ENCODE assay signal across 8 mouse cellular contexts in the genomic region with DNA sequence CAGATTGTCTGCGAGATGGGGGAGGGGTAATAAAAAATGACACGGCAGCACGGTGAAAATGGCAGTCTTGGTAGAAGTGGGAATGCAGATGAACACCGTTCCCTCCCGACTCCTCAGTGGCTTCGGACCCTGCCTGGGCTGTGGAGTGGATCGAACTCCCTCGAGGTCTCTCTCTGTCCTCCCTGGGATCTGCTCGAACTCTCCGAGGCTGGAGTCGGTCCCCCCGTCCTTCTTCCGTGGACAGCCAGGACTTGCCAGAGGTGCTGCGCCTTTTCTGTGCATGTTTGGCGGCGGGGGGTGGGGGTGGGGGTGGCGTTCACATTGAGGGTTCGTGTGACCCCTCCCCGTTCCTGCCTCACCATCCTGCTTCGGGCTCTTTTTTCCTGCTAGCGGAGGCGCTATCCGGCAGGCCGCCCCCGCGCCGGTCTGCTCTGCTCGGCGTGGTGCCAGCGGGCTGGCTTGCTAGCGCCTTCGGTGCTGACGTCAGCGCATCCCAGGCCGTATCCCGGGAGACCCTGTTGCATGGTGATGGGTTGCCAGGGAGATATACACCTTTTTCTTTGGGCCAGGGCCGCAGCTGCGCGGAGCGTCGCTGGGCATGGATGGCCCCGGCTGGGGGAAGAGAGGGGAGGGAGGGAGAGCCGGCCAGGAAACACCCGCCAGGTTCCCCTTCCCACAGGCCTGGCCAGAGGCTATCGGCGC. TPM values are rescaled to one million over a fixed set of nuclear protein-coding genes. Genes with fewer than 3 reads are reported as not detected.
A peak's percentile ranks its signal among the peaks of the same experiment; 100 is the strongest.
DNase-seq lines count a peak whose midpoint lies in the region; ATAC-seq and TF ChIP-seq lines count a peak whose summit lies in the region.

No protein-coding gene starts in this region.

- H3K4me3 ChIP-seq in gastrocnemius, adult 2 months = peak overlapping the region; percentile 75
- peak overlapping the region; percentile 41 for H3K4me3 ChIP-seq in hindbrain, embryonic 14.5 days (replicated peaks; ENCODE audit: low read length)
- H3K4me3 ChIP-seq in lung, embryonic 15.5 days = peak overlapping the region; percentile 28

- no peak for TF ChIP-seq CTCF in gastrocnemius, adult 2 months (IDR thresholded peaks at IDR 0.05)

- H3K27ac ChIP-seq in gastrocnemius, adult 2 months = peak overlapping the region; percentile 95
- peak overlapping the region; percentile 86 for H3K27ac ChIP-seq in hindbrain, embryonic 14.5 days
- no peak overlapping the region for H3K27ac ChIP-seq in lung, embryonic 15.5 days

- DNase-seq in adrenal gland, adult 8-10 months = peak; percentile 84
- peak; percentile 89 to 94 for DNase-seq in cerebellum, postnatal 36 days
- DNase-seq in gastrocnemius, adult 2 months = peak; percentile 90
- peak; percentile 93 for DNase-seq in hindbrain, embryonic 14.5 days (ENCODE audit: low spot score)
- peak; percentile 97 to 99 for DNase-seq in layer of hippocampus, postnatal 14 days (ENCODE audit: low spot score in 2 of 2)
- peak; percentile 68 for DNase-seq in retina, postnatal 7 days (ENCODE audit: low read depth, low spot score)

- WGBS in hindbrain, embryonic 14.5 days = 1% methylated on average over 45 of the region's 46 CpGs
- 3% methylated on average over 46 of the region's 46 CpGs for WGBS in lung, embryonic 15.5 days

- peak overlapping the region; percentile 68 for H3K4me2 ChIP-seq in hindbrain, embryonic 14.5 days (replicated peaks)
- H3K4me2 ChIP-seq in lung, embryonic 15.5 days = peak overlapping the region; percentile 53

- peaks cover 40% of the 10 kb centered on the region for H3K4me1 ChIP-seq in hindbrain, embryonic 14.5 days (replicated peaks; ENCODE audit: control insufficient read depth, insufficient read depth, low read length)
- peaks cover 36% of the 10 kb centered on the region for H3K4me1 ChIP-seq in lung, embryonic 15.5 days

- peaks cover 38% of the 10 kb centered on the region for H3K36me3 ChIP-seq in hindbrain, embryonic 14.5 days (replicated peaks; ENCODE audit: control insufficient read depth, insufficient read depth)
- peaks cover 14% of the 10 kb centered on the region; the same call in 1 of the 2 replicates for H3K36me3 ChIP-seq in lung, embryonic 15.5 days

- intact Hi-C loops in gastrocnemius, adult 2 months (cut with DNase I) = no loop called here

- ATAC-seq in hindbrain, embryonic 14.5 days (ENCODE audit: low FRiP score) = peak; percentile 79
- peak; percentile 32; the same call in 1 of the 2 replicates for ATAC-seq in lung, embryonic 15.5 days (ENCODE audit: borderline replicate concordance, extremely low read depth, low FRiP score, low TSS enrichment)
- ATAC-seq in megakaryocyte-erythroid progenitor cell, adult 5-6 weeks (replicated peaks; ENCODE audit: low FRiP score, low TSS enrichment, poor library complexity, severe bottlenecking) = no peak

- H3K27me3 ChIP-seq in hindbrain, embryonic 14.5 days (ENCODE audit: control insufficient read depth, insufficient read depth, low read length) = no peaks in the 10 kb centered on the region
- no peaks in the 10 kb centered on the region for H3K27me3 ChIP-seq in lung, embryonic 15.5 days

- H3K9ac ChIP-seq in hindbrain, embryonic 14.5 days = peak overlapping the region; percentile 66
- H3K9ac ChIP-seq in lung, embryonic 15.5 days = peak overlapping the region; percentile 14; the same call in 1 of the 2 replicates

- no peaks in the 10 kb centered on the region for H3K9me3 ChIP-seq in hindbrain, embryonic 14.5 days (ENCODE audit: control insufficient read depth, low read length)
- no peaks in the 10 kb centered on the region for H3K9me3 ChIP-seq in lung, embryonic 15.5 days

RNA-seq across cellular contexts. Expression of a gene that starts 2.7 kb away (rescaled TPM):
- 10 to 100 TPM; 15.1 to 24.4 (median 19.7) TPM for total RNA-seq in adrenal gland, adult 8-10 months (2022)
- total RNA-seq in gastrocnemius, adult 2 months (2021) = 10 to 100 TPM; 46.0 to 62.9 TPM
- 41.8 and 44.2 TPM in 2 replicates for polyA plus RNA-seq in hindbrain, embryonic 14.5 days (2014; fragmentation: Nextera tagmentation; extraction: Ambion mirVana)
- total RNA-seq in layer of hippocampus, postnatal 14 days (2021) = 100 to 1,000 TPM; 432 to 446 TPM
- 4.9 and 6.3 TPM in 2 replicates for polyA plus RNA-seq in lung, embryonic 15.5 days (2015; fragmentation: Nextera tagmentation; extraction: Ambion mirVana)
- not detected in 2 replicates for total RNA-seq in megakaryocyte-erythroid progenitor cell, adult 5-6 weeks (2014; fragmentation: Nextera tagmentation)
- 0.85 TPM in 1 of 2 replicates, not detected in the other for total RNA-seq in megakaryocyte-erythroid progenitor cell, adult 5-6 weeks (2017)

RNA-seq across cellular contexts. Expression of a gene that starts 21.7 kb away (rescaled TPM):
- 10 to 100 TPM; 44.3 to 56.0 (median 51.0) TPM for total RNA-seq in adrenal gland, adult 8-10 months (2022)
- total RNA-seq in gastrocnemius, adult 2 months (2021) = 1 to 10 TPM; 7.6 to 9.2 TPM
- 93.2 and 95.9 TPM in 2 replicates for polyA plus RNA-seq in hindbrain, embryonic 14.5 days (2014; fragmentation: Nextera tagmentation; extraction: Ambion mirVana)
- 10 to 100 TPM; 22.4 to 25.7 TPM for total RNA-seq in layer of hippocampus, postnatal 14 days (2021)
- 86.6 and 101 TPM in 2 replicates for polyA plus RNA-seq in lung, embryonic 15.5 days (2015; fragmentation: Nextera tagmentation; extraction: Ambion mirVana)
- total RNA-seq in megakaryocyte-erythroid progenitor cell, adult 5-6 weeks (2014; fragmentation: Nextera tagmentation) = 81.4 and 97.1 TPM in 2 replicates
- total RNA-seq in megakaryocyte-erythroid progenitor cell, adult 5-6 weeks (2017) = 103 and 142 TPM in 2 replicates

RNA-seq across cellular contexts. Expression of a gene that starts 21.8 kb away (rescaled TPM):
- 10 to 100 TPM; 44.5 to 52.2 (median 47.6) TPM for total RNA-seq in adrenal gland, adult 8-10 months (2022)
- 1 to 10 TPM in 1 of 2 experiments, under 1 TPM in 1; 0.89 to 1.0 TPM for total RNA-seq in gastrocnemius, adult 2 months (2021)
- 28.7 and 32.1 TPM in 2 replicates for polyA plus RNA-seq in hindbrain, embryonic 14.5 days (2014; fragmentation: Nextera tagmentation; extraction: Ambion mirVana)
- total RNA-seq in layer of hippocampus, postnatal 14 days (2021) = 10 to 100 TPM; 49.9 to 60.4 TPM
- polyA plus RNA-seq in lung, embryonic 15.5 days (2015; fragmentation: Nextera tagmentation; extraction: Ambion mirVana) = 7.2 and 8.6 TPM in 2 replicates
- 16.7 and 29.1 TPM in 2 replicates for total RNA-seq in megakaryocyte-erythroid progenitor cell, adult 5-6 weeks (2014; fragmentation: Nextera tagmentation)
- total RNA-seq in megakaryocyte-erythroid progenitor cell, adult 5-6 weeks (2017) = 4.9 and 8.0 TPM in 2 replicates

RNA-seq across cellular contexts. Expression of a gene that starts 27.7 kb away (rescaled TPM):
- 100 to 1,000 TPM; 347 to 386 (median 375) TPM for total RNA-seq in adrenal gland, adult 8-10 months (2022)
- 100 to 1,000 TPM; 428 to 462 TPM for total RNA-seq in gastrocnemius, adult 2 months (2021)
- polyA plus RNA-seq in hindbrain, embryonic 14.5 days (2014; fragmentation: Nextera tagmentation; extraction: Ambion mirVana) = 124 and 130 TPM in 2 replicates
- 100 to 1,000 TPM; 336 to 340 TPM for total RNA-seq in layer of hippocampus, postnatal 14 days (2021)
- 170 and 177 TPM in 2 replicates for polyA plus RNA-seq in lung, embryonic 15.5 days (2015; fragmentation: Nextera tagmentation; extraction: Ambion mirVana)
- 287 and 336 TPM in 2 replicates for total RNA-seq in megakaryocyte-erythroid progenitor cell, adult 5-6 weeks (2014; fragmentation: Nextera tagmentation)
- 332 and 405 TPM in 2 replicates for total RNA-seq in megakaryocyte-erythroid progenitor cell, adult 5-6 weeks (2017)

RNA-seq across cellular contexts. Expression of a gene that starts 37.2 kb away (rescaled TPM):
- total RNA-seq in adrenal gland, adult 8-10 months (2022) = 10 to 100 TPM; 10.2 to 30.3 (median 20.0) TPM
- 1 to 10 TPM; 2.9 to 3.6 TPM for total RNA-seq in gastrocnemius, adult 2 months (2021)
- polyA plus RNA-seq in hindbrain, embryonic 14.5 days (2014; fragmentation: Nextera tagmentation; extraction: Ambion mirVana) = 5.4 and 7.3 TPM in 2 replicates
- 10 to 100 TPM; 36.4 to 45.8 TPM for total RNA-seq in layer of hippocampus, postnatal 14 days (2021)
- polyA plus RNA-seq in lung, embryonic 15.5 days (2015; fragmentation: Nextera tagmentation; extraction: Ambion mirVana) = 3.8 and 4.1 TPM in 2 replicates
- total RNA-seq in megakaryocyte-erythroid progenitor cell, adult 5-6 weeks (2014; fragmentation: Nextera tagmentation) = not detected in 2 replicates
- not detected in 2 replicates for total RNA-seq in megakaryocyte-erythroid progenitor cell, adult 5-6 weeks (2017)

Comparison
In these comparisons a context has a peak if more than half of its experiments do, and no peak if none do; other contexts are left out.
1. RNA of a gene that starts 2.7 kb away (total RNA-seq): 432 to 446 TPM in layer of hippocampus, postnatal 14 days, 46.0 to 62.9 TPM in gastrocnemius, adult 2 months and 15.1 to 24.4 TPM in adrenal gland, adult 8-10 months; 0.85 TPM in megakaryocyte-erythroid progenitor cell, adult 5-6 weeks; every median in the first group is over 4 times any median in the second.
2. Peak in every context shown above with its lines, with median percentiles within 50 percentile points of each other: DNase-seq and H3K4me3 ChIP-seq.